Mouse (Mus musculus): ENCODE results near the gene Wfs1. TPM values are rescaled to one million over a fixed set of nuclear protein-coding genes. Genes with fewer than 3 reads are reported as not detected.

Gene Wfs1
- total RNA-seq, 2 experiments from 2014 or later, result 56.1 to 56.5 TPM

DNA sequence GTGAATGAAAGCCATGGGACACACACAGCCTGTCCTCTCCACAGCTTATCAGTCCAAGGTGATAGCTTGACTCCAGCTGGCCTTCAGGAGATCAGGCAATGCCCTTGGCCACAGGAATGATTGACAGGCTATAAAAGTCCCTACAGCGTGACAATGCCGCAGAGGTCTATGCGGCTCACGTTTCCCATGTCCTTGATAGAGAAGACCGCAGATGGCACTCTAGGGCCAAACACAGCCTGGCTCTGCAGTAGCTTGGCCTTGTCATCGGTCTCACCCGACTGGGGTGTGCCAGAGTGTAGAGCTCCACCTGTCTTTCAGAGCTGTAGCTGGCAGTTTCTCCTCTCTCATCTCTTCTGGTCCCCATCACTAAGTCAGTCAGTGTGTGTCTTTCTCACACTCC is 52.5 kb downstream of the Wfs1 start:
- no peak for DNase-seq
- intact Hi-C loops (cut with DNase I), result no loop called here

DNA sequence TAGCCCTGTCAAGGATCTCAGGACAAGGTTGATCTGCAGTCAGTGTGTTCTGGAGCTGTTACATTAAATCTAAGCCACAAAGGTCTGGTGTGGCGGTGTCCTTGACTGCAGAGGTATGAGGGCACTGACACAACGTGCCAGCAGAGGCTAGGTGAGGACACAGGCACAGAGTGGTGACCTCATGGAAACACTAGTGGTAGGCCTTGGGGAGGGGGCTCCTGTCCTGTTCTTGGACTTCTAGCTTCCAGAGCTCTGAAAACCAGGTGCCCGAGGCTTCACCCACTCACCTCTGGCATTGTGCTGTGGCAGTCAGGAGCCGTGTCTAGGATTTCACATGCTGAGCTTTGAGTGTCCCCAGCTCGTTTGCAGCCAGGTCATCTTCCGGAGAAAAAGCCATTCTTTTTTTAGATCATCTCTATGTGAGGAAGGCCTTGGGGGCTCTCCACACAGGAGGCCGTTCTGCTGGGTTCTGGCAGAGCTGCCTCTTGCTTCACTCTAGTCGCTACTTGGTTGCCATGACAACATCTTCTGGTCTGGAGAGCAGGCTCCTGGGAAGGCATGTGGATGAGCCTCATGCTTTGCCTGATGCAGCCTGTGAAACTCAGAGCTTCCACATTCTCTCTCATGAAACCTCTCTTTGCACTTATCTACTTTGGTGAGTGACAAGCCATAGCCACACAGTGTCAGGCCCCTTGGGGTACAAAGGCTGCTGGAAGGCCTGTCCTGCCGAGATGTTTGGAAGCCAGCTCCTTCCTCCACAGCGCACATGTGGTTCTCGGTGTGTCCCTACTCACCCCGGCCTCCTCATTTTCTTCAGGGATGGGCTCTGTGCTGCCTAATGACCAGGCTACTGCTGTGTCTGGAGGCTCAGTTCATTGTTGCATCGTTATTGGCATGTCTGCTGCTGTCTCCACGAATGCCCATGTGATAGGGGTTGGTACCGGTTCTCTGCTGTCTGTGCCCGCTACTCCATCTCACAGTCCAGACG is 53.2 kb downstream of the Wfs1 start:
- DNase-seq, result no peak
- intact Hi-C loops (cut with DNase I), result no loop called here

DNA sequence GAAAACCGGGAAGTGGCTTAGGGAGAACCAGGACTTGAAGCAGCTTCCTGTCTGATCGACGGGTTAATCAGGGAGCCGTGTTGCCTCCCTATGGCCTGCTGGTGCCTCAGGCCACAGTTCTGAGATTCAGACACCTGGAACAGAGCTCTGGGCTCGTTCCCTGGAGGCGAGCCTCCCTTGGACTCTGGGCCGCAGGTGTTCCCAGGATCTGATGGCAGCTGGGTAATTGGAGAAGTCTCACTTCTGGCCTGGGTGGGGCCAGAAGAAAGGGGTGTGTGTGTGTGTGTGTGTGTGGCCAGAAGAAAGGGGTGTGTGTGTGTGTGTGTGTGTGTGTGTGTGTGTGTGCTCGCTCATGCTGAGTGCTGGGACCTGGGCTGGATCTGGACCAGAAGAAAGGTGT is 55.6 kb downstream of the Wfs1 start:
- intact Hi-C loops (cut with DNase I), result no loop called here
- DNase-seq, result no peak

DNA sequence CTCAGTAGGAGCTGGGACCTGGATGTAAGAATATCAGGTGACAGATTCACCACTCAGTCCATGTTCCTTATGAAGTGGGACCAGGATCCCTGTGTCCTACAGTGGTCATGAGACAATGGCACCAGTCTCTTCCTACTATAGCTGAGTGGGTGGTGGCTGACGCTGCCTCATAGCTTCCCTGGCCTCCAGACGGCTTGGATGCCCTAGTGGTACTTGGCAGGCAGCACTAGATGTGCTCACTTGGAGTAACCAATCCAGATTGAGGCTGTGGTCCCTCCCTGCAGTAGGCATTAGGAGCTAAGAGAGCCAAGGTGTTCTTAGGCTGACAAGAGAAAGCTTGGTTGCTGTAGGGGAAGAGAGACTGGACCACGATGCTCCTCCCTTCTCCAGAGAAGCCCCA is 59.6 kb downstream of the Wfs1 start:
- no peak for DNase-seq
- intact Hi-C loops (cut with DNase I), result no loop called here

DNA sequence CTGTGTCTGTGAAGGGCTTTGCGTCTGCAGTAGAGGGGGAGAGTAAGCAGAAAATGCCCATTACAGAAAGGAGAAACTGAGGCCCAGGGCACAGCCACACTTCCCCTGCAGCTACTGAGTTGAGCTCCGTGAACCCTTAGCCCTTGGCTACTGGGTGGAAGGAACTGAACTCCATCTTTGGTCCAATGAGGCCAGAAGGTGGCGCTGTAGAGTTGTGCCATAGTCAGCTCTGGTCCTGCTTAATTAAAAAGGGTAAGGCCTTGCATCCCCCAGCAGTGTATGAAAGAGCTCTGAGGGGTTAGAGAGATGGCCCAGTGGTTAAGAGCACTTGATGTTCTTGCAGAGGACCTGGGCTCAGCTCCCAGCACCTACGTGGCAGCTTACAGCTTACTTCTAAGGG is 60.3 kb downstream of the Wfs1 start:
- no peak for DNase-seq
- intact Hi-C loops (cut with DNase I), result no loop called here

DNA sequence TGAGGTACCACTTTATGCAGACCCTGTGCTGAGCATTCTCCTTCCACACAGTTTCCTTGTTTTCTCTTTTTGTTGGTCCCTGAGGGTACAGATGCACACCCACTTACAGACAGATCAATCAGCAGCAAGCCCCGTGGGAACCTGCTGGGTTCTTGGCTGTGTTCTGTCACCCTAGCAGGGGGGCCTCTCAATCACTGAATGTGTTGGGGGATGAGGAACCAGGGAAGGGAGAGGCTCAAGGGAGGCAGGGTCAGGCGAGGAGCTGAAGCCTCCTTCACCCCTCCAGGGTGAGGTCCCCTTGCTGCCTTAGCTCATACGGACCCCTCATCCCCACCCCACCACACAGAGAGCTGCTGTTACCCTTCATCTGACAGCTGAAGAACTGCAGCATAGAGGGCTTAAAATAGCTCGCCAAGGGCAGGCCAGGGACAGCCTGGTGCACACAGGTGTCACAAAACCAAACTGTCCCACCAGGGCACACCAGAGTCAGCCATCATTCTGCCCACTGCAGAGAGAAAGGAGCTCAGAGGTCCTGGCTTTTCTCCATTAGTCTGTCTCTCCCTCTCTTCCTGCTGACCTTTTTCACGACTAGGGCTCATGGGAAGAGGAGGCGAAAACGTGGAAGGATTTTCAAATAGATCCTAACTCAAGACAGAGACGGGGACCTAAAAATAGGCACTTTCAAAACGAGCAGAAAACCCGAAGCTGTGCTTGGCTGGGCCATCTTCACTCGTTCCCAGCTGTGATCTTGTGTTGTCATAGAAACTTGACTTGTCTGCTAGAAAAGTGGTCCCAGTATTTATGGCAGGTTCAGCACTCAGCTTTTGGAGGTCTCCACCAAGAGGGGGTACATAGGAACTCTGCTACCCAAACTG is 64.9 kb downstream of the Wfs1 start:
- intact Hi-C loops (cut with DNase I), result no loop called here

DNA sequence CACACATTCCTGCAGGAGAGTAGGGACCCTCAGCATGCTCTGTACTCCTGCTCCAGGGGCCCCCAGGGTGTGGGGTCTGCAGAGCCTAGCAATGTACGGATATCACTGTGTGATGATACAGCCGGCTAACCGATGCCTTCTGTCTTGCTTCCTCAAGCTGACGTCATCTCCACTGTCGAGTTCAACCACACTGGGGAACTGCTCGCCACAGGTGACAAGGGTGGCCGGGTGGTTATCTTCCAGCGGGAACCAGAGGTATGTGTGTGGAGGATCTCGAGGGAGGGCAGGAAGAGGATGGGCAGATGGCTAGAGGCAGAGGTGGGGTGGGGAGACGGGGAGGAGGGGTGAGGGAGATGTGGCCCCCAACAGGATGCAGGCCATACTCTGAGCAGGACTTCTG is 66.2 kb downstream of the Wfs1 start:
- no peak for DNase-seq
- intact Hi-C loops (cut with DNase I), result no loop called here

More for the DNA sequence above, 64.9 kb downstream of the Wfs1 start:
- DNase-seq, result no peak

DNA sequence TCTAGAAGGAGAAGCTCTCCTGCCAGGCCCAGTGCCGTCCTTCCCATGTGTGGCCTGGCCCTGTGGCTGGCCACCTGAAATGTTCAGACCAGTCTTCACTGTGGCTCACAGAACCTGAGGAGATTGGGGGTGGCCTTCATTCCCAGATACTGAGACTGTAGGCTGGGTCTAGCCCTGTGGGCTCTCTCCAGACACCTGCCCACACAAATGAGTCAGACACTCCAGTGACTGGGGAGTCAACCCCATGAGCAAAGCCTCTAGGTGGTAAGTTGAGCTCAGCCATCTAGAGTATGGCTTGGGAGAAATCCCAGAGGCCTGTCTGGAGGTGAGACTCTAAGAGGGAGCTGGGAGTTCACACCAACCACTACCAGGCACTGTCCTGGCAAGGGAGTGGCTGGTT is 67.1 kb downstream of the Wfs1 start:
- no peak for DNase-seq
- intact Hi-C loops (cut with DNase I), result loop anchor here (2.0 kb wide), 1 partner anchor 85 kb away; no protein-coding TSS in a partner anchor

DNA sequence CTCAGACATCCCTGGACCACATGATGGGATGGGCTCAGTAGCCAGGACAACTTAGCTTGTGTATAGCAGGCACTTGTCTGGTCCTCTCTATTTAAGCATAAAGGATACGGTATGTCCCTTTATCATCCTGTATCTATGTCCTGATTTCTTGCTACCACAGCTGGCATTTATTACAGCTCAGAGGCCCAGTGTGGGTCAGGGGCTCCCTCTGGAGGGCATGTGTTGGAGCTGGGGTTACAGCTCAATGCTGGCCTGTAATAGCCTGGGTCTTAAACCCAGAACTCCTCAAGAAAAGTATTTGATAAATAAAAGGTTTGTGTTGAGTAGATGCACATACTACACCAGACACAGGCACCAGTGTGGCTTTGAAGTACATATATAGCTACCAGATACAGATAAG is 68.9 kb downstream of the Wfs1 start:
- intact Hi-C loops (cut with DNase I), result loop anchor here (2.0 kb wide), 1 partner anchor 83 kb away; no protein-coding TSS in a partner anchor
- DNase-seq, result no peak

DNA sequence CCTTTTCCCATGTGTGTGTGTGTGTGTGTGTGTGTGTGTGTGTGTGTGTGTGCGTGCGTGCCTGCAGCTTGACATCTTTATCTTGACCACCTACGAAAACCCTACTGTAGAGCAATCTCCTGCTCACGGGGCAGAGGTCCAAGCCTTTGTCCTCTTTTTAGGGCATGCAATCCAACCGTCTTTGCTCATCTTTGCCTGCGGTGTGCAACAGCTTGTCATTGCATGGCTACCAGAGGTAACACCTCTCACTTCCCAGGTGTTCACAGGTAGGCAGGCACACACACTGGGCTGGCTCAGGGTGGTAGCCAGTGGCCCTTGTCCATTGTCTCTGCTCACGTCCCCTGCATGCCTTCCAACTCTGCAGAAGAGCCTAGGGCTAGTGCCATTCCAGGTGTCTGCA is 71.0 kb downstream of the Wfs1 start:
- intact Hi-C loops (cut with DNase I), result no loop called here
- no peak for DNase-seq

DNA sequence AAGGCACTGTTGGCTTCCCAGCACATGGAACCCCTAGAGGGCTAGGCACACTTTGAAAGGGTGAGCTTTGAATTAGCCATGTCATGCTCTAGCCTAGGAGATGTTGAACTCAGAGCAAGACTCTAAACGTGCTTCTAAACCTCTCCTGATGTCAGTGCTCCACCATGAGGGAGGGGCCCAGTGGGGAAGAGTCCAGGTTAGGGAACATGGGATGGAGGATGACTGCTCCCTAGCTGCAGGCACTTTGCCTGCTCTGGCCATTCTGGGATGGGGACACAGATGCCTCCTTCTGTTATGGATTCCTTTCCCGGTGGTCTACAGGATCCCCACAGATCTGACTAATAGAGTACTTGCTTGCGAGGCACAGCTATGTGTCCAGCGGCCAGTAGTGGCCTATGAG is 71.8 kb downstream of the Wfs1 start:
- intact Hi-C loops (cut with DNase I), result no loop called here
- no peak for DNase-seq

DNA sequence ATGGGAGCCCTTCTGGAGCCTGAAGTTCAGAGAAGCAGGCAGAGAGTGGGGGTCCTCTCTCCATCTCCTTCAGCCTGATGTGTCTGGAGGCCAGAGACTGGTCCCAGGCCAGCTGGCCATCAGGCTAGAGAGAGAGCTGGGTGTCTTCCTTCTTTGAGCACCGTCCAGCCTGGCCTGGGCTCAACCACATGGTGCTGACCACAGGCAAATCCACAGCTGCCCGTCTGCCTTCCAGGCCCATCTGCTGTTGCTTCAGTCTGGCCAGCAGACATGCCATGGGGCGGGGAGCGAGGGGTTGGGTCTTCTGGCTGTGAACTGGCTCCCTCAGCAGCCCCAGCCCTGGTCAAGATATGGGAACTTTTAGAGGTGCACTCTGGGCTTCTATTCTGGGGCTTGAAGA is 72.4 kb downstream of the Wfs1 start:
- no peak for DNase-seq
- intact Hi-C loops (cut with DNase I), result no loop called here

Other genes starting within 250 kb of the Wfs1 start
- gene Bloc1s4, start 240.6 kb downstream of the Wfs1 start, total RNA-seq (2021), result 1 to 10 TPM; 6.7 to 7.8 TPM
- gene Mrfap1, start 192.4 kb downstream of the Wfs1 start, total RNA-seq (2021), result 100 to 1,000 TPM; 218 to 221 TPM
- gene Man2b2, start 158.6 kb downstream of the Wfs1 start, total RNA-seq (2021), result 1 to 10 TPM; 3.6 to 4.1 TPM
- under 1 TPM; 0.23 to 0.32 TPM for gene Ppp2r2c, start 120.7 kb downstream of the Wfs1 start, total RNA-seq (2021)
- gene Gm1043, start 96.2 kb upstream of the Wfs1 start, total RNA-seq (2021), result not detected